Comparison of ENCODE assay signal across 1 mouse cellular context in the genomic region with DNA sequence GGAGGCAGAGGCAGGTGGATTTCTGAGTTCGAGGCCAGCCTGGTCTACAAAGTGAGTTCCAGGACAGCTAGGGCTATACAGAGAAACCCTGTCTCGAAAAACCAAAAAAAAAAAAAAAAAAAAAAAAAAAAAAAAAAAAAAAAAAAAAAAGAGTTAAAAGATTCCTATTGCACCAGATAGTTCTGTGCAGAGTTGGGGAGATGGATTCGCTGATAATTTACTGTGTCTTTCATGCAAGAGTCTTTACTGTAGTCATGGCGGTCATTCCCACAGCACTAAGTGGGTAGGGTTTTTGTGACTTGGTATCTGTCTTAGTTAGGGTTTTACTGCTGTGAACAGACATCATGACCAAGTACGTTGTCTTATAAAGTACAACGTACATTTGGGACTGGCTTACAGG. TPM values are rescaled to one million over a fixed set of nuclear protein-coding genes. Genes with fewer than 3 reads are reported as not detected.
"Had no signal": no experiment of that assay in that cellular context is flagged by ENCODE, and none has a peak within 500 bp of the region (broad histone marks: within the 10 kb centered on the region; RNA-seq: fewer than 3 reads in every experiment).

No protein-coding gene starts in this region.

RNA-seq across cellular contexts. Expression of gene Lat, which starts 40.5 kb away (rescaled TPM):
- total RNA-seq: midbrain, postnatal 0 days had no signal
